Mouse (Mus musculus) urinary bladder, adult 18-20 months (tissue): Measurements from ENCODE around the gene Prkn.
A peak's percentile ranks its signal among the peaks of the same experiment; 100 is the strongest.
"Not testable (repeated sequence)": the region's sequence is repeated elsewhere in the genome, so short reads cannot be mapped to it uniquely, and the experiment has no call there.

Source experiments
- DNase-seq, 2 experiments: peaks; one replicate each; pipeline ENCODE4 v3.0.0; 2022; ENCODE audit warnings: low spot score in 2 of 2, mixed read lengths in 2 of 2

Prkn gene

GRCm38 (mm10) chr17:11975062-11975607 lies 1135.0 kb downstream of the Prkn start:
- DNase-seq = peak in 1 of 2 experiments; percentile 19

DNA sequence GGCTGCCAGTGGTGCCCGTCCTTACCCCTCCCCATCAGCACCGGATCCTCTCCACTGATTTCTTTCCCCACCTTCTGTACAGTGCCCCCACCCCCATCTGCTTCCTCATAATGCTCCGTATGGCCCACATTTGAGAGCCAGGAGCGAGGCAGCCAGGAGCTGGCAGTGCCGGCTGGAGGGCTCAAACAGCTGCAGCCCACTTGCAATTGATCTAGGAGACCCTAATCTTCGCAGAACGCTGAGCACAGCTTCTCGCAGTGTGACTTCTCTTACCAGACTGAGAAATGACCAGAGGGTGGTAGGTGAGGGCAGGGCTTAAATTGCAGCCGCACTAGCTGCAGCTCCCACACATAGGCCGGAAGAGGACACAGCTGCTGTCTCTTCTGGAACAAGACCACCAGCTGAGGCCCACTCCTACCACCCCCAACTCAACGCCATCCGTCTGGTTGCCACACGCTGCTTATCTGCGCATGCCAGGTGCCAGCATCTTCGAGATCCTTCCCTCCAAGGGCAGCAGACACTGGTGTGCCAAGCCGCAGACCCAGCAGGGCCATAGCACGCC lies 1138.2 kb downstream of the Prkn start:
- no peak for DNase-seq

GRCm38 (mm10) chr17:11981666-11982065 lies 1141.5 kb downstream of the Prkn start:
- DNase-seq = no peak

DNA sequence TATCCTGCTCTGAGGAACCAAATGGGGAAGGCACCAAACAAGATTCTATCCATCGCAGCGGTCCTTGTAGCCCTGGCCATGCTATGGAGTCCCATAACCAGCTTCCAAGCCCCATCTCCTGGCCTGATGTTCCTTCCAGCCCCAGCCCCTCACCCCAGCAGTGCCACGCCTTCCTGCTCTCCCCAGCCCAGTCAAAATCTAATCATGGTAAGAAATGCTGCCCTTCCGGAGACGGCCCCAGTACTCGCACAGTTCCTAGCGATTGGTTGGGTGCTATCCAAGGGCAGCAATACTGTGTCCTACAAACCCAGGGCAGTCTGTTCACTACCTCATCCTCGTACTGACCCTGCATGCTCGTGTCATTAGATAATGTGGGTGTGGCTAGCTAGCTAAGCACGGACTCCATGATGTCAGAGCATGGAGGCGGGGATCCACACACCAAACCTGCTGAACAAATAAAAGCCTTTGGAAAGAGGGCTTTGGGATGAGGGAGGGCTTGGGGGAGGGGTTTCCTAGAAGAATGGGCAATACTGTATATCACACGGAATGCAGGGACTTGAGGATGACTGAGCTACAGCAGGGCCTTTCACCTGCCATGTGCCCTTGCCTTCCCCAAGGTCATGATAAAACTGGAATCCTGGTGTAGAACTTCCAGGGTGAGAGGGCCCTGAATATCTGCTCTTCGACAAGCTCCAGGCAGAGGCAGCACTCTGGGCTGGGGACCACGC lies 1148.1 kb downstream of the Prkn start:
- no peak for DNase-seq

- no peak for DNase-seq
Measured at GRCm38 (mm10) chr17:11989296-11989695, 1149.1 kb downstream of the Prkn start.

DNA sequence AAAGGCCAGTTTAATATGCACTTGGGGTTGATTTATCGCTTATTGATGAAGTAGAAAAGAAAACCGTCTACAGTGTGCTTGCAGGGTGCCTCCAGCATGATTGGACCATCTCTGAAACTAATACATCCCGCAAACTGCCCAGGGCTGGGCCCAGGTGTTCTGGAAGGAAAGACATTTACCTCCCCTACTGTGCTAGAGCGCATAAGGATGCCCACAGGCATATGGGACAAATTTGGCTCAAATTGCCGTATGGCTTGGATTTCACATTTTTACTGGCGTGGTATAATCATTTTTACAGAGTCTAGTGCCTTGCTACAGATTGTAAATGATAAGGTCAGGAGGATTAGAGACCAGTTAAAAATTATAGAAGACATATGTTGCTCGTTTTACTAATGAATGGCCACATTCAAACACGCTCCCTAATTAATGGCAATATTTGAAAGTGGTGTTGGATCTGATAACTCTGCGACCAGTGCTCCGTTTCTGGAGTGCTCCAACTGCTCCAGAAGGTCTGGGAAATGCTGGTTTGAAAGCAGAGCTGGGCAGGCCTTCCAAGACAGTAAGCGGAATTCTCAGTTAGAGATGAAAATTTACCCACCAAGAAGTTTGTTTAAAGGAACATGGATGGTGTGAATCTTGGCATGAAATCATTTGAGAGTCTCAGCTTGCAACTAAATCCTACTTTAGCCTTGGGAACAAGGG lies 1150.4 kb downstream of the Prkn start:
- no peak for DNase-seq

DNA sequence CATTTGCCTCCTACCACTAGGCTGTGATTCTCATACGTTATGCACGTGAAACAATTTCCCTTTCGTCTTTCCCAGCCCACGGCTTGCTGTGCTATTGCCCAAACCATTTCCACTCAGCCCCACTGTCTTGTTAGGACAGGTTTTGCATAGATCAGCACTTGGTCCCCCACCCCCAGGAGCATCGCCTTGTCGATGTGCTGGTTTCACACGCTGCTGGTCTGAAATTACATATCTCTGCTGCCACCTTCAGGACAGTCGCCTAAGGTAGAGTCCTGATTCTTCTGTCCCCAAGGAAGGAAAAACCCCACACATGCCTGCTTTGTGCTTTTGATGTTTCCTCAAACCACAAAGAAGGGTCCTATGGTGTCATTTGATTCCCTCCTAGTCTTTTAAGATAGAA lies 1153.1 kb downstream of the Prkn start:
- peak in 1 of 2 experiments; percentile 17 for DNase-seq

DNA sequence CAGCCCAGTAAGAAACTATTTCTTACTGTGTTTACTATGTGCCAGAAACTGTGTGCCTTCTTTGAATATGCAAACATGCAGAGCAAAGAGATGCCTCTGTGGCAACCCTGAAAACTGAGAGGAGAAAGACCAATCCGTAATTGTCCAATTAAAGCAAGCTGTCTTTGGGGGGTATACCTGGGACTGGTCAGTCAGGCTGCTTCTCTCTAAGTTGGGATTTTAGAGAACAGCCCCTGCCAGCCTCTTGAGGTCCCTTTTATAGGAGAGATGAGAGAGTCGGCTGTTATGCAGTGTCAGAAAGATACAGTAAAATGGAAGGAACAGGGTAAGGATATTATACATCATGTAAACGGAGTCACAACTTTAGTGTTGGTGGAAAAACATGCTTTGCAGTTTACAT lies 1154.1 kb downstream of the Prkn start:
- no peak for DNase-seq

- not testable (repeated sequence) for DNase-seq
Measured at GRCm38 (mm10) chr17:11994754-11995153, 1154.6 kb downstream of the Prkn start.

DNA sequence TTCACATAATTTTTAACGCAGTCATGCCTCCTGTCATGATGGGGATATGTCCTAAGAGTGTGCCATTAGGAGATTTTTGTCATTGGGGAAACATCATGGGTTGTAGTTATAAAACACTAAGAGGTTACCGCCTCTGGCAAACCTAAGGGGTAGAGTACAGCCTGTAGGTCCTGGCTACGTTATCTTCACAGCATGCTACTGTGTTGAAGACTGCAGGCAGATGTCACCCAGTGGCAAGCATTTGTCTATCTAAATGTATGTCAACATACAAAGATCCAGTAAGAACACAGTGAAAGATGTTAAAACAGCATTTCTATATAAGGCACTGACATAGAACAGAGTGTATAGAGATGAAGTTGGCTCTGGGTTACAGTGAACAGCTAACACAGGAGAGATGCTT lies 1155.3 kb downstream of the Prkn start:
- DNase-seq = no peak

- no peak for DNase-seq
Measured at GRCm38 (mm10) chr17:11996311-11996710, 1156.1 kb downstream of the Prkn start.

- DNase-seq = no peak
Measured at GRCm38 (mm10) chr17:12000285-12000684, 1160.1 kb downstream of the Prkn start.

GRCm38 (mm10) chr17:12021326-12021725 lies 1181.1 kb downstream of the Prkn start:
- no peak for DNase-seq

- DNase-seq = no peak
Measured at GRCm38 (mm10) chr17:12029362-12029761, 1189.2 kb downstream of the Prkn start.

GRCm38 (mm10) chr17:12029921-12030461 lies 1189.8 kb downstream of the Prkn start:
- no peak for DNase-seq

DNA sequence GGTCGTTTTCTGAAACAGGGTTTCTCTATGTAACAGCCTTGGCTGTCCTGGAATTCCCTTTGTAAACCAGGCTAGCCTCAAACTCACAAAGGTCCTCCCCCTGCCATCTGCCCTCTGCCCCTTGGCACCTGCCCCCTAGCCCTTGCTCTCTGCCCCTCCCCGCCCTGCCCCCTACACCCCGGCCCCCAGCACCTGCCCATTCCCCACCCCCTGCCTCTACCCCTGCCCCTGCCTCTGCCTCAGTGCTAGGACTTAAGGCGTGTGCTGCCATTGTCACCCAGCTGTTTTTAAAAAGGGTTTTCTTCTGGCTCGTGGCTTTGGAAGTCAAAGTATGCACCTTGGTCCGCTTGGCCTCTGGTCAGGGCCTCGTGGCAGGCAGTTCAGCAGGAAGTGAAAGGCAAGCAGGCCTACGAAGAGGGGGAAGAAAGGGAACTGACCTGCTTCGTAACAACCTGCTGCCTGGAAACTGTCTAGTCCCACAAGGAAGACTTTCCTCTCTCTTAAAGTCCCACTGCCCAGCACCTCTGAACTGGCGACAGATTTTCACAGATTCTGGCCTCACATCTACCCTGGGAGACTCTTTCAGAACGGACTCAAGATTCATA lies 1190.5 kb downstream of the Prkn start:
- no peak for DNase-seq

GRCm38 (mm10) chr17:12031203-12031942 lies 1191.2 kb downstream of the Prkn start:
- no peak for DNase-seq

- DNase-seq = no peak
Measured at GRCm38 (mm10) chr17:12032014-12032791, 1192.0 kb downstream of the Prkn start.

GRCm38 (mm10) chr17:12035386-12035785 lies 1195.2 kb downstream of the Prkn start:
- DNase-seq = no peak

DNA sequence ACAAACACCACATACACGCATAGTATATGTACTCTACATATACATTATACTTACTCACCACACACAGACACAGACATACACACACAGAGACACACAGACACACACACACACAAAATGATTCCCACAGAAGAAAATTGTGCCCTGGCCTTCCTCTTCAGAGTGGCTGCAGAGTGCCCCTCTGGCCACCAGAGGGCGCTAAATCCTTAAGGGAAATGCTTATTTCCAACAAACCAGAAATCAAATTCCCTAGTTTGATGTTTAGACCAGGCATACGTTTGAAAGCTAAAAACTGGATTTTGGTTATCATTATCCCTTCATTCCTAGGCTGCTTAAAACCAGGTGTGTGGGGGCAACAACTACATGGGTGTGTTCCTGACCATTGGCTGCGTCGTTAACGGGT lies 1196.0 kb downstream of the Prkn start:
- DNase-seq = no peak
